Mouse (Mus musculus) ES-E14 (cell line): ENCODE measurements around the gene Rph3a.

Source experiments
- CHD2 ChIP-seq: IDR thresholded peaks from 2 replicates; pipeline ENCODE4 v1.6.1; 2014; ENCODE audit warnings: mild to moderate bottlenecking, low read depth, low read length, inconsistent platforms
- HCFC1 ChIP-seq: IDR thresholded peaks from 2 replicates; pipeline ENCODE4 v1.6.1; 2012; ENCODE audit warnings: low read length, inconsistent platforms, borderline replicate concordance; ENCODE audit not compliant: insufficient read depth
- MAFK ChIP-seq: IDR thresholded peaks from 2 replicates; pipeline ENCODE4 v1.6.1; 2014; ENCODE audit warnings: mild to moderate bottlenecking, low read depth, low read length, inconsistent platforms; ENCODE audit not compliant: insufficient read depth
- ZC3H11A ChIP-seq: IDR thresholded peaks from 2 replicates; pipeline ENCODE4 v1.6.1; 2012; ENCODE audit warnings: low read depth, mild to moderate bottlenecking, inconsistent platforms, low read length, borderline replicate concordance
- ZNF384 ChIP-seq: IDR thresholded peaks from 2 replicates; pipeline ENCODE4 v1.6.1; 2012; ENCODE audit warnings: low read depth, low read length, inconsistent platforms

GRCm38 (mm10) chr5:121058261-121058660, 48.4 kb upstream of the Rph3a start:
- TF ChIP-seq ZNF384 (no peak), CHD2 (no peak), MAFK (no peak), ZC3H11A (no peak), HCFC1 (no peak)
